Mouse (Mus musculus) testis, adult 2 months (tissue): ENCODE data around the gene Sh3bp4.

ENCODE experiments used
- CTCF ChIP-seq: fragments of 200-500 bp; IDR thresholded peaks from 2 replicates; pipeline ENCODE4 v1.5.1; 2012; ENCODE audit warnings: low read depth, mild to moderate bottlenecking, inconsistent platforms, low read length, moderate library complexity; ENCODE audit not compliant: control insufficient read depth, insufficient read depth, insufficient replicate concordance
- POLR2A ChIP-seq: fragments of 200-500 bp; IDR thresholded peaks from 2 replicates; pipeline ENCODE4 v1.6.1; 2012; ENCODE audit warnings: low read depth, mild to moderate bottlenecking, inconsistent platforms, low read length, moderate library complexity; ENCODE audit not compliant: control insufficient read depth

- no peak for TF ChIP-seq CTCF
- TF ChIP-seq POLR2A: no peak
These were observed 1.3 kb downstream of the Sh3bp4 start for GRCm38 (mm10) chr1:89071371-89072142.
